In genomic region chr2:13206825-13207224, GRCm38 (mm10) we compare ENCODE assay signal across 16 mouse cellular contexts.
"Had no signal": no experiment of that assay in that cellular context is flagged by ENCODE, and none has a peak within 500 bp of the region (broad histone marks: within the 10 kb centered on the region; RNA-seq: fewer than 3 reads in every experiment).

No protein-coding gene starts in this region.

- H3K27ac ChIP-seq: layer of hippocampus, adult 2 months; limb, embryonic 10.5 days; limb, embryonic 13.5 days; liver, embryonic 12.5 days; liver, embryonic 15.5 days; midbrain, embryonic 10.5 days; midbrain, embryonic 13.5 days; neural tube, embryonic 13.5 days had no signal

- H3K36me3 ChIP-seq: limb, embryonic 10.5 days; limb, embryonic 13.5 days; liver, embryonic 15.5 days; midbrain, embryonic 10.5 days; midbrain, embryonic 13.5 days; neural tube, embryonic 13.5 days had no signal

- DNase-seq: kidney, adult 9 months; kidney, postnatal 25 days; layer of hippocampus, adult 9-11 months; liver; thymus, postnatal 36 days had no signal

- H3K9ac ChIP-seq: limb, embryonic 13.5 days; liver, embryonic 12.5 days; liver, embryonic 15.5 days; midbrain, embryonic 13.5 days; neural tube, embryonic 13.5 days had no signal

- H3K9me3 ChIP-seq: limb, embryonic 10.5 days; limb, embryonic 13.5 days; liver, embryonic 12.5 days; liver, embryonic 15.5 days; megakaryocyte, embryonic 14.5 days; midbrain, embryonic 10.5 days; midbrain, embryonic 13.5 days; neural tube, embryonic 13.5 days had no signal

- ATAC-seq: liver, embryonic 12.5 days; midbrain, embryonic 13.5 days; midbrain, embryonic 16.5 days had no signal

- H3K4me2 ChIP-seq: limb, embryonic 13.5 days; liver, embryonic 12.5 days; liver, embryonic 15.5 days; midbrain, embryonic 13.5 days; neural tube, embryonic 13.5 days had no signal

- H3K27me3 ChIP-seq: limb, embryonic 13.5 days; liver, embryonic 12.5 days; liver, embryonic 15.5 days; megakaryocyte, embryonic 14.5 days; midbrain, embryonic 13.5 days had no signal

- H3K4me1 ChIP-seq: limb, embryonic 10.5 days; limb, embryonic 13.5 days; liver, embryonic 12.5 days; liver, embryonic 15.5 days; midbrain, embryonic 13.5 days; neural tube, embryonic 13.5 days had no signal

- H3K4me3 ChIP-seq: layer of hippocampus, adult 2 months; limb, embryonic 10.5 days; limb, embryonic 13.5 days; liver, embryonic 12.5 days; liver, embryonic 15.5 days; megakaryocyte, embryonic 14.5 days; midbrain, embryonic 10.5 days; midbrain, embryonic 13.5 days; myocyte; neural tube, embryonic 13.5 days had no signal
